Mouse (Mus musculus) hindbrain, embryonic 16.5 days (tissue): ENCODE data around the gene Vmn1r211. TPM values are rescaled to one million over a fixed set of nuclear protein-coding genes. Genes with fewer than 3 reads are reported as not detected.
A peak's percentile ranks its signal among the peaks of the same experiment; 100 is the strongest.
"Not testable (repeated sequence)": the region's sequence is repeated elsewhere in the genome, so short reads cannot be mapped to it uniquely, and the experiment has no call there.

ENCODE experiments used
- ATAC-seq: fragments of 200-750 bp; cut with Nextera tagmentation; 2 replicates; pipeline ENCODE4 v1.8.0; 2017; ENCODE audit warnings: moderate TSS enrichment, moderate library complexity
- H3K27ac ChIP-seq: fragments of 300-500 bp; sonication (generic); 2 replicates; pipeline ENCODE4 v1.5.1; 2014; ENCODE audit warnings: low read depth, mild to moderate bottlenecking, control low read depth, low read length, moderate library complexity
- H3K27me3 ChIP-seq: fragments of 300-500 bp; sonication (generic); replicated peaks from 2 replicates; pipeline ENCODE4 v1.6.1; 2014; ENCODE audit warnings: low read length; ENCODE audit not compliant: control insufficient read depth, insufficient read depth
- H3K36me3 ChIP-seq: fragments of 300-500 bp; sonication (generic); 2 replicates; pipeline ENCODE4 v1.6.1; 2014; ENCODE audit warnings: mild to moderate bottlenecking, low read length, moderate library complexity, mixed read lengths; ENCODE audit not compliant: control insufficient read depth, insufficient read depth
- H3K4me1 ChIP-seq: fragments of 300-500 bp; sonication (generic); 2 replicates; pipeline ENCODE4 v1.6.1; 2014; ENCODE audit warnings: low read depth, low read length; ENCODE audit not compliant: control insufficient read depth, insufficient read depth
- H3K4me2 ChIP-seq: fragments of 300-500 bp; sonication (generic); 2 replicates; pipeline ENCODE4 v1.6.1; 2014; ENCODE audit warnings: mild to moderate bottlenecking, low read length, control low read depth, moderate library complexity
- H3K4me3 ChIP-seq: fragments of 300-500 bp; sonication (generic); 2 replicates; pipeline ENCODE4 v1.5.1; 2014; ENCODE audit warnings: mild to moderate bottlenecking, low read length, control low read depth, moderate library complexity
- H3K9ac ChIP-seq: fragments of 300-500 bp; sonication (generic); 2 replicates; pipeline ENCODE4 v1.6.1; 2014; ENCODE audit warnings: low read depth, mild to moderate bottlenecking, control low read depth, low read length, moderate library complexity
- H3K9me3 ChIP-seq: fragments of 300-500 bp; sonication (generic); 2 replicates; pipeline ENCODE4 v1.6.1; 2014; ENCODE audit warnings: mild to moderate bottlenecking, low read length, moderate library complexity; ENCODE audit not compliant: control insufficient read depth
- WGBS: fragments of 180-500 bp; shearing (Covaris S2); extraction: QIAGEN DNeasy Blood & Tissue Kit; methylation state at CpG from one replicate; pipeline ENCODE4 v1.1.7; 2014; 5-methylcytosine and 5-hydroxymethylcytosine counted together
- polyA plus RNA-seq: library from polyadenylated mRNA; unstranded; fragments of >200 nt; fragmentation: Nextera tagmentation; extraction: Ambion mirVana; gene quantifications from 2 replicates; pipeline ENCODE4 v1.2.1, GENCODE M21; 2015

Gene Vmn1r211
- polyA plus RNA-seq = not detected in 2 replicates

- no peak within 1 kb of the TSS for H3K4me2 ChIP-seq
- no peaks in the 10 kb centered on the region for H3K9me3 ChIP-seq
- H3K4me3 ChIP-seq = no peak within 1 kb of the TSS
- no peaks in the 10 kb centered on the region for H3K36me3 ChIP-seq
- H3K27me3 ChIP-seq = no peaks in the 10 kb centered on the region
- H3K27ac ChIP-seq = no peak within 1 kb of the TSS
- H3K4me1 ChIP-seq = no peaks in the 10 kb centered on the region
- ATAC-seq = no peak
- H3K9ac ChIP-seq = no peak within 1 kb of the TSS
- WGBS = 72% methylated on average over 1 of the region's 1 CpGs
Measured at GRCm38 (mm10) chr13:22857461-22857860, at the start of gene Vmn1r211. TSS of gene Vmn1r211 (minus strand) at chr13:22857561.

DNA sequence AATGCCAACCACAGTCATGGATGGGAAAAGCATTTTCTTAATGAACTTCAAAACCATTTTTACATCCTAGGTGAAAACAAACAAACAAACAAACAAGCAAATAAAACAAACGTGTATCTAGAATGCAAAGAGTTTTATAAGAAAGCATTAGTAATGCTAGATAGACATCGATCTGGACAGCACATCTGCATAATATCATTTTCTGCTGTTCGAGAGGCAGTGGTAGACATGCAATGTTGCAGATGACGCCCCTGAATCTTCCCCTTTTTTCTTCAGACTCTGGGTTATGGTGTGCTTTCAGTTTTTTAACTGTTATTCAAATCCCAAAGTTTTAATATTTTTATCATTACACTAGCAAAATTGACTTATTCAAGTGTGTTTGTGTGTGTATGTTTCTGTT is 26.7 kb upstream of the Vmn1r211 start, which contains the start of gene Vmn1r212:
Gene Vmn1r212, minus strand, starts transcription at position 101 of the 400 bp plus-strand sequence.
- Histone ChIP-seq H3K4me2 (no peak within 1 kb of the TSS), H3K4me3 (no peak within 1 kb of the TSS), H3K27me3 (no peaks in the 10 kb centered on the region), H3K27ac (no peak within 1 kb of the TSS), H3K36me3 (no peaks in the 10 kb centered on the region), H3K4me1 (no peaks in the 10 kb centered on the region), H3K9me3 (no peaks in the 10 kb centered on the region), H3K9ac (no peak within 1 kb of the TSS)
- no peak for ATAC-seq
- 87% methylated on average over 4 of the region's 4 CpGs for WGBS

GRCm38 (mm10) chr13:22879257-22879656 is 21.9 kb upstream of the Vmn1r211 start:
- H3K27me3 ChIP-seq = no peaks in the 10 kb centered on the region
- H3K9me3 ChIP-seq = no peaks in the 10 kb centered on the region
- ATAC-seq = no peak
- no peak overlapping the region for H3K27ac ChIP-seq
- no peaks in the 10 kb centered on the region for H3K4me1 ChIP-seq
- no peak overlapping the region for H3K9ac ChIP-seq
- 100% methylated on average over 1 of the region's 1 CpGs for WGBS
- H3K4me2 ChIP-seq = no peak overlapping the region
- H3K36me3 ChIP-seq = no peaks in the 10 kb centered on the region
- H3K4me3 ChIP-seq = no peak overlapping the region

- Histone ChIP-seq H3K4me3 (no peak overlapping the region), H3K9me3 (no peaks in the 10 kb centered on the region), H3K4me1 (no peaks in the 10 kb centered on the region), H3K4me2 (no peak overlapping the region), H3K27me3 (no peaks in the 10 kb centered on the region), H3K36me3 (no peaks in the 10 kb centered on the region), H3K9ac (no peak overlapping the region), H3K27ac (no peak overlapping the region)
- ATAC-seq = no peak
- WGBS = 75% methylated on average over 4 of the region's 4 CpGs
Measured at GRCm38 (mm10) chr13:22854760-22855159, 2.6 kb downstream of the Vmn1r211 start.

- H3K4me2 ChIP-seq = no peak overlapping the region
- no peak overlapping the region for H3K27ac ChIP-seq
- H3K9ac ChIP-seq = no peak overlapping the region
- no peaks in the 10 kb centered on the region for H3K27me3 ChIP-seq
- no peaks in the 10 kb centered on the region for H3K9me3 ChIP-seq
- no peak overlapping the region for H3K4me3 ChIP-seq
- H3K36me3 ChIP-seq = no peaks in the 10 kb centered on the region
- no peaks in the 10 kb centered on the region for H3K4me1 ChIP-seq
- WGBS = 88% methylated on average over 1 of the region's 1 CpGs
- ATAC-seq = no peak
Measured at GRCm38 (mm10) chr13:22846798-22847197, 10.6 kb downstream of the Vmn1r211 start.

GRCm38 (mm10) chr13:22844304-22844703 is 13.1 kb downstream of the Vmn1r211 start:
- H3K9ac ChIP-seq, H3K27me3 ChIP-seq, H3K9me3 ChIP-seq, H3K4me1 ChIP-seq, H3K4me3 ChIP-seq, H3K36me3 ChIP-seq, H3K4me2 ChIP-seq, H3K27ac ChIP-seq, ATAC-seq: not testable (repeated sequence)
- WGBS = 27% methylated on average over 3 of the region's 3 CpGs

DNA sequence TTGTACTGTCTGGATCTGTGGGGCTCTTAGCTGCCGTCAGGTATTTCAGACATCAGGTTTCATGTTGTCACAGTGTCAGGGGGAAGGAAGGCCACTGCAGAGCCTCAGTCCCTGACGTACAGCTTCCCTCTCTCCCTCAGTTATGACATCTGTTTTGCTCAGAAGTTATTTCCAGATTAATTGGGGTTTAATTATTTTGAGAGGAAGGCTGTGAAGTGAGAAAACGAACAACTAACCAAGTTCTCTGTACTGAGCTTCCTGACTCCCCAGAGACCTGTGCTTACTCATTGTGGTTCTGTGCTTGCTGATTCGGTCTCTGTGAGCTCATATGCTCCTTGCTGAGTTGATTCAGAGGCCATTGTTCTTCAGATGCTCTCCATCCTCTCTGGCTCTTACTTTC is 26.1 kb downstream of the Vmn1r211 start, which contains the start of gene Vmn1r210:
Gene Vmn1r210, minus strand, starts transcription at position 101 of the 400 bp plus-strand sequence.
- Histone ChIP-seq H3K4me3 (no peak within 1 kb of the TSS), H3K27me3 (no peaks in the 10 kb centered on the region), H3K9me3 (no peaks in the 10 kb centered on the region), H3K27ac (no peak within 1 kb of the TSS), H3K4me2 (no peak within 1 kb of the TSS), H3K36me3 (no peaks in the 10 kb centered on the region), H3K9ac (no peak within 1 kb of the TSS), H3K4me1 (no peaks in the 10 kb centered on the region)
- ATAC-seq = no peak
- WGBS = 74% methylated on average over 4 of the region's 4 CpGs

DNA sequence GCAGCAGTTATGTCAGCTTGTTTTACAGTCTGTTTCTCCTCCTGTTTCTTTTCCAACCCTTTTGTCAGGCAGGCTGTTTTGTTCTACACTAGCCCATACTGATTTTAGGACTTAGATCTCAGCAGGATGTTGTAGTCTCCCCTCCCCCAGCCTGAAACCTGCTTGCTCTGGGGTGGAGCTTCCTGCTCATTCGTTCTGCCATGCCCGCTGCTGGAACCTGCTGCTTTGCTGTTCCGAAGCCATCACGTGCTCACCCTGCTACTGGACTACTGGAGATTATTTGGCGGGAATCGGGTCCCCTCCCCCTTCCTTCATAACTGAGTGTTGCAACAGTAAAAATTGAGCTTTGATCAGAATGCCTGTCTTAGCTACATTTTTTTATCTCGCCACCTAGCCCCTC is 28.0 kb downstream of the Vmn1r211 start:
- not testable (repeated sequence) for H3K27ac ChIP-seq, H3K9ac ChIP-seq, H3K4me1 ChIP-seq, H3K27me3 ChIP-seq, H3K9me3 ChIP-seq, H3K36me3 ChIP-seq, ATAC-seq, H3K4me3 ChIP-seq
- 30% methylated on average over 7 of the region's 7 CpGs for WGBS
- peak overlapping the region; percentile 17; the same call in 1 of the 2 replicates for H3K4me2 ChIP-seq

- H3K9me3 ChIP-seq, H3K27ac ChIP-seq, H3K36me3 ChIP-seq, H3K9ac ChIP-seq, H3K4me1 ChIP-seq, H3K4me3 ChIP-seq, H3K27me3 ChIP-seq, H3K4me2 ChIP-seq, ATAC-seq: not testable (repeated sequence)
- WGBS = 97% methylated on average over 1 of the region's 1 CpGs
Measured at GRCm38 (mm10) chr13:22821601-22822000, 35.8 kb downstream of the Vmn1r211 start.

- H3K36me3 ChIP-seq, ATAC-seq, H3K27ac ChIP-seq, H3K4me2 ChIP-seq, H3K9me3 ChIP-seq, H3K27me3 ChIP-seq, H3K9ac ChIP-seq, H3K4me1 ChIP-seq, H3K4me3 ChIP-seq: not testable (repeated sequence)
Measured at GRCm38 (mm10) chr13:22809582-22809981, 47.8 kb downstream of the Vmn1r211 start, which contains the start of gene Vmn1r209. TSS of gene Vmn1r209 (minus strand) at chr13:22809682.
